Mouse (Mus musculus) bone marrow macrophage, adult 2 months (primary cell): ENCODE results near the gene Col4a1.

Experiments used
- CTCF ChIP-seq: IDR thresholded peaks from 2 replicates; pipeline ENCODE4 v1.5.1; 2012; ENCODE audit warnings: low read depth, mild to moderate bottlenecking, low read length, moderate library complexity
- POLR2A ChIP-seq: IDR thresholded peaks from 2 replicates; pipeline ENCODE4 v1.6.1; 2012; ENCODE audit warnings: mild to moderate bottlenecking, low read depth, low read length, borderline replicate concordance

DNA sequence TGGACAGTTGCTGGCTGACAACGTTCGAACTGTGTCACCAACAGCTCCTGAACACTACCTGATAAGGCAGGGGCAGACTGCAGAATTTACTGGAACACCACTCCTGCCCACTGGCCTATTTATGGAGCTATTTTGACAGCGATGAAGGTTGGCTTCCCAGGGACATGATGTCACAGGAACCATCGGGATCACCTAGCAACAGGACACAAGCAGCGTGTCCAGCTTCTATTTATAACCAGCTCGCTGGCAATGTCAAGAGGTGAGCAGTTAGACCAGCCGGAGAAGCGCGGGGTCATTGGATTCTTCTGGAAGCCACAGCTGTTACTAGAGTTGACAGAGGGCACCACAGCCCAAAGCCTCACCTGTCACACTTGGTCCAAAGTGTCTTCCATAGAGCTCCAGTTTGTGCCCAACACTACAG lies 129.0 kb downstream of the Col4a1 start:
- no peak for TF ChIP-seq POLR2A
- no peak for TF ChIP-seq CTCF
